Mouse (Mus musculus): ENCODE data around the gene Grap2.

GRCm38 (mm10) chr15:80577166-80577960 is 5.0 kb downstream of the Grap2 start:
- no peak for TF ChIP-seq CTCF (IDR thresholded peaks at IDR 0.05; ENCODE audit: low read depth, low read length)
- no peak for TF ChIP-seq POLR2A (IDR thresholded peaks at IDR 0.05; ENCODE audit: extremely low read depth, insufficient read depth, low read length)

Measured in liver, adult 2 months (tissue).